Mouse (Mus musculus) C2C12 (cell line): ENCODE results near the gene Nhlh2.

Experiments
- CTCF ChIP-seq: IDR thresholded peaks from one replicate; pipeline ENCODE4 v1.5.1; 2011; ENCODE audit not compliant: control insufficient read depth, insufficient read depth, insufficient read length
- MAX ChIP-seq: IDR thresholded peaks from one replicate; pipeline ENCODE4 v1.6.1; 2011; ENCODE audit warnings: mild to moderate bottlenecking, control low read depth
- USF1 ChIP-seq: IDR thresholded peaks from one replicate; pipeline ENCODE4 v1.6.1; 2011; ENCODE audit warnings: low read depth, mild to moderate bottlenecking, control low read depth, moderate library complexity

DNA sequence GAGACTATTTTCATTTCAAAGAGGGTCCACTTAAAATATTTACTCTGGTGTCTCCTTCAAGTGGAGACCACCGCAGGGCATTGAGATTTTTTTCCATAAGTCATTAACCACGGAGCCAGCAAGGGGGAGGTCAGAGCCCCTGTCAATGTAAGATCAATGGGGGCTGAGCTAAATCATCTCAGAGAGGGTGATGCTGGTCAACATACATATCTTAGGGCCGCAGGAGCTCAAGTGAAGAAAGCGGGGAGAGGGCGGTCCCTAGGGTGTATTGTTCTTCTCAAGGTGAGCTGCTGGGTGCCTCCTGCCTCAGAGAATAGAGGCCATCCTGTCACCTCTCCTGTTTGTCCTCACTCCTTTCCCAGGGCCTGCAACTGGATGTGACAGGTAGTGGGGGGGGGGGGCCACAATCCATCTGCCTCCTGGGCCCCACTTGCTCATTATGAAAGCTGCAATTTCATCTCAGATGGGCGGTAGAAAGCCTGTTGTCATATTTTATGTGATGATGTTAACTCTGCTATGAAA lies 18.8 kb upstream of the Nhlh2 start:
- no peak for TF ChIP-seq CTCF
- TF ChIP-seq USF1 = no peak
- TF ChIP-seq MAX = no peak
